Mouse (Mus musculus): ENCODE data around the gene Ece1. TPM values are rescaled to one million over a fixed set of nuclear protein-coding genes. Genes with fewer than 3 reads are reported as not detected.
A peak's percentile ranks its signal among the peaks of the same experiment; 100 is the strongest.

Gene Ece1
- polyA plus RNA-seq, 1 experiment, result 111 TPM

GRCm38 (mm10) chr4:137865221-137865641, 3.2 kb downstream of the Ece1 start:
- H3K4me3 ChIP-seq (replicated peaks; ENCODE audit: extremely low read depth, low read depth, low read length), result peak overlapping the region; percentile 61
- WGBS, result 57% methylated on average over 10 of the region's 10 CpGs

GRCm38 (mm10) chr4:137866206-137866863, 4.3 kb downstream of the Ece1 start:
- Histone ChIP-seq H3K4me3 (replicated peaks; ENCODE audit: extremely low read depth, low read depth, low read length) (no peak overlapping the region), H3K4me1 (ENCODE audit: control insufficient read depth, insufficient read depth, low read length) (peaks cover 36% of the 10 kb centered on the region)
- 35% methylated on average over 19 of the region's 19 CpGs for WGBS
- TF ChIP-seq CTCF (IDR thresholded peaks at IDR 0.05; ENCODE audit: insufficient read depth, low read length) (no peak), POLR2A (IDR thresholded peaks at IDR 0.05; ENCODE audit: borderline replicate concordance, extremely low read depth, low read depth, low read length) (no peak)
- DNase-seq, result no peak

More at GRCm38 (mm10) chr4:137865221-137865641, 3.2 kb downstream of the Ece1 start:
- no peak for DNase-seq
- peaks cover 26% of the 10 kb centered on the region for H3K4me1 ChIP-seq (ENCODE audit: control insufficient read depth, insufficient read depth, low read length)
- no peak for TF ChIP-seq CTCF (IDR thresholded peaks at IDR 0.05; ENCODE audit: insufficient read depth, low read length)

DNA sequence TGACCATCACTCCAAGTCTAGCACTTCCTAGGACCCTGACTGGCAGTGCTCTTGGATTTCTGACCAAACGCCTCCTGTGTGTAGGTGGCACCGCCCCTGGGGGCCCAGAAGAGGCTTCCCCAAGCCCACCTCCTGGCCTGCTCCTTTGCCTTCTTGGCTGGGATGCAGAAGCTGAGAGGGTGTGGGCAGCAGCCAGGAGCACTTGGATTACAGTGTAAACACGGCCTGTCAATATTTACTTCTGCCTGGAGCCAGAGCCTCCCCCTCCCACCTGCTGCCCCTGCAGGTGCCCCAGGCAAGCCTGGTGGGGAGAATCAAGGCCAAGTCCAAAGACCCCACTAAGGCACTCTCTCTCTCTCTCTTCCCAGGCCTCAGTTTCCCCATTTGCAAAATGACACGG, 5.2 kb downstream of the Ece1 start:
- DNase-seq, result peak; percentile 90
- TF ChIP-seq POLR2A (IDR thresholded peaks at IDR 0.05; ENCODE audit: borderline replicate concordance, extremely low read depth, low read depth, low read length) (no peak), CTCF (IDR thresholded peaks at IDR 0.05; ENCODE audit: insufficient read depth, low read length) (no peak)
- no peak overlapping the region for H3K4me3 ChIP-seq (replicated peaks; ENCODE audit: extremely low read depth, low read depth, low read length)
- 35% methylated on average over 4 of the region's 4 CpGs for WGBS
- peaks cover 36% of the 10 kb centered on the region for H3K4me1 ChIP-seq (ENCODE audit: control insufficient read depth, insufficient read depth, low read length)

- Histone ChIP-seq H3K4me1 (ENCODE audit: control insufficient read depth, insufficient read depth, low read length) (peaks cover 36% of the 10 kb centered on the region), H3K4me3 (replicated peaks; ENCODE audit: extremely low read depth, low read depth, low read length) (no peak overlapping the region)
- DNase-seq, result peak; percentile 64
- 22% methylated on average over 13 of the region's 13 CpGs for WGBS
- peak; percentile 28; the same call in 1 of the 2 replicates for TF ChIP-seq CTCF (IDR thresholded peaks at IDR 0.05; ENCODE audit: insufficient read depth, low read length)
- TF ChIP-seq POLR2A (IDR thresholded peaks at IDR 0.05; ENCODE audit: borderline replicate concordance, extremely low read depth, low read depth, low read length), result no peak
Observed at GRCm38 (mm10) chr4:137867675-137868257, 5.7 kb downstream of the Ece1 start.

GRCm38 (mm10) chr4:137869667-137870274, 7.7 kb downstream of the Ece1 start:
- peaks cover 35% of the 10 kb centered on the region for H3K4me1 ChIP-seq (ENCODE audit: control insufficient read depth, insufficient read depth, low read length)
- 69% methylated on average over 16 of the region's 16 CpGs for WGBS
- TF ChIP-seq POLR2A (IDR thresholded peaks at IDR 0.05; ENCODE audit: borderline replicate concordance, extremely low read depth, low read depth, low read length), result no peak
- TF ChIP-seq CTCF (IDR thresholded peaks at IDR 0.05; ENCODE audit: insufficient read depth, low read length), result no peak
- no peak for DNase-seq
- no peak overlapping the region for H3K4me3 ChIP-seq (replicated peaks; ENCODE audit: extremely low read depth, low read depth, low read length)

- DNase-seq, result no peak
- TF ChIP-seq CTCF (IDR thresholded peaks at IDR 0.05; ENCODE audit: insufficient read depth, low read length) (peak; percentile 44), POLR2A (IDR thresholded peaks at IDR 0.05; ENCODE audit: borderline replicate concordance, extremely low read depth, low read depth, low read length) (no peak)
- WGBS, result 86% methylated on average over 4 of the region's 4 CpGs
- Histone ChIP-seq H3K4me1 (ENCODE audit: control insufficient read depth, insufficient read depth, low read length) (peaks cover 42% of the 10 kb centered on the region), H3K4me3 (replicated peaks; ENCODE audit: extremely low read depth, low read depth, low read length) (no peak overlapping the region)
Observed at GRCm38 (mm10) chr4:137870979-137871378, 8.9 kb downstream of the Ece1 start.

- Histone ChIP-seq H3K4me1 (ENCODE audit: control insufficient read depth, insufficient read depth, low read length) (peaks cover 38% of the 10 kb centered on the region), H3K4me3 (replicated peaks; ENCODE audit: extremely low read depth, low read depth, low read length) (no peak overlapping the region)
- TF ChIP-seq POLR2A (IDR thresholded peaks at IDR 0.05; ENCODE audit: borderline replicate concordance, extremely low read depth, low read depth, low read length), result no peak
- TF ChIP-seq CTCF (IDR thresholded peaks at IDR 0.05; ENCODE audit: insufficient read depth, low read length), result no peak
- WGBS, result 58% methylated on average over 8 of the region's 8 CpGs
- DNase-seq, result no peak
Observed at GRCm38 (mm10) chr4:137871431-137871830, 9.4 kb downstream of the Ece1 start.

GRCm38 (mm10) chr4:137874337-137874736, 12.3 kb downstream of the Ece1 start:
- WGBS, result 46% methylated on average over 7 of the region's 7 CpGs
- H3K4me1 ChIP-seq (ENCODE audit: control insufficient read depth, insufficient read depth, low read length), result peaks cover 29% of the 10 kb centered on the region
- DNase-seq, result no peak
- no peak overlapping the region for H3K4me3 ChIP-seq (replicated peaks; ENCODE audit: extremely low read depth, low read depth, low read length)
- no peak for TF ChIP-seq POLR2A (IDR thresholded peaks at IDR 0.05; ENCODE audit: borderline replicate concordance, extremely low read depth, low read depth, low read length)
- no peak for TF ChIP-seq CTCF (IDR thresholded peaks at IDR 0.05; ENCODE audit: insufficient read depth, low read length)

DNA sequence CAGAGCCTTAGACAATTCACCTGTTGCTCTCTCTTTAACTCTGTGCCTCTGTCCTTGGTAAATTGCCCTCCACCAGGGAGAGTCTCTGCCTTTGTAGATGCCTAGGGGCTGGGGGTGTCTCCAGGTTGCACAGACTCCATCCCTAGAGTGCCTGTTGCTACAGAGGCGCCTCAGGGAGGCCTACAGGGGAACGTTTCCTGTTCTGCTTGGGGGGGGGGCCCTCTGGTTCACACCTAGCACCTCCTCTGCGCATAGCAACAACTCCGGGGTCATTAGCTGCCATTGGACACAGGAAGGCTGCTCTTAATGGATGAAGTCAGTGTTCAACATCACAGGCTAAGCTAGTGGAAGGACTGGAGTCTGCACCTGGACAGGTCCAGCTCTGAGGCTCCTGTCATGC, 12.8 kb downstream of the Ece1 start:
- no peak for DNase-seq
- H3K4me3 ChIP-seq (replicated peaks; ENCODE audit: extremely low read depth, low read depth, low read length), result no peak overlapping the region
- TF ChIP-seq CTCF (IDR thresholded peaks at IDR 0.05; ENCODE audit: insufficient read depth, low read length), result no peak
- no peak for TF ChIP-seq POLR2A (IDR thresholded peaks at IDR 0.05; ENCODE audit: borderline replicate concordance, extremely low read depth, low read depth, low read length)
- H3K4me1 ChIP-seq (ENCODE audit: control insufficient read depth, insufficient read depth, low read length), result peaks cover 29% of the 10 kb centered on the region
- 28% methylated on average over 4 of the region's 4 CpGs for WGBS

Measured in lung, adult 2 months (tissue).